Mouse (Mus musculus): Measurements from ENCODE around the gene Hrg. TPM values are rescaled to one million over a fixed set of nuclear protein-coding genes. Genes with fewer than 3 reads are reported as not detected.
"Not testable (repeated sequence)": the region's sequence is repeated elsewhere in the genome, so short reads cannot be mapped to it uniquely, and the experiment has no call there.

Hrg gene
- polyA plus RNA-seq, 1 experiment from 2014 or later: not detected

- Histone ChIP-seq H3K27ac (no peak overlapping the region), H3K9me3 (no peaks in the 10 kb centered on the region), H3K36me3 (replicated peaks) (no peaks in the 10 kb centered on the region), H3K4me2 (no peak overlapping the region), H3K27me3 (no peaks in the 10 kb centered on the region), H3K9ac (no peak overlapping the region), H3K4me3 (replicated peaks) (no peak overlapping the region), H3K4me1 (no peaks in the 10 kb centered on the region)
- WGBS: 63% methylated on average over 1 of the region's 1 CpGs
- ATAC-seq (ENCODE audit: low FRiP score): no peak
Observed at GRCm38 (mm10) chr16:22967383-22968030, 16.6 kb downstream of the Hrg start.

GRCm38 (mm10) chr16:22996951-22997350 is 46.1 kb downstream of the Hrg start:
- H3K4me3 ChIP-seq (replicated peaks); H3K9ac ChIP-seq; H3K27me3 ChIP-seq; H3K9me3 ChIP-seq; H3K4me1 ChIP-seq; H3K36me3 ChIP-seq (replicated peaks); H3K27ac ChIP-seq; H3K4me2 ChIP-seq; ATAC-seq (ENCODE audit: low FRiP score): not testable (repeated sequence)
- WGBS: 86% methylated on average over 3 of the region's 3 CpGs

Other genes with a start within 250 kb of the Hrg start
- gene Crygs, start 139.5 kb upstream of the Hrg start, polyA plus RNA-seq (2016; fragmentation: Nextera tagmentation; extraction: Ambion mirVana): not detected in 2 replicates
- 30.8 and 36.2 TPM in 2 replicates for gene Tbccd1, start 93.4 kb upstream of the Hrg start, polyA plus RNA-seq (2016; fragmentation: Nextera tagmentation; extraction: Ambion mirVana)
- 87.7 and 87.8 TPM in 2 replicates for gene Dnajb11, start 93.2 kb upstream of the Hrg start, polyA plus RNA-seq (2016; fragmentation: Nextera tagmentation; extraction: Ambion mirVana)
- not detected in 2 replicates for gene Ahsg, start 59.8 kb upstream of the Hrg start, polyA plus RNA-seq (2016; fragmentation: Nextera tagmentation; extraction: Ambion mirVana)
- not detected in 2 replicates for gene Fetub, start 32.7 kb upstream of the Hrg start, polyA plus RNA-seq (2016; fragmentation: Nextera tagmentation; extraction: Ambion mirVana)
- gene Kng2, start 78.4 kb downstream of the Hrg start, polyA plus RNA-seq (2016; fragmentation: Nextera tagmentation; extraction: Ambion mirVana): not detected in 2 replicates
- not detected in 2 replicates for gene Kng1, start 106.8 kb downstream of the Hrg start, polyA plus RNA-seq (2016; fragmentation: Nextera tagmentation; extraction: Ambion mirVana)
- gene Eif4a2, start 156.4 kb downstream of the Hrg start, polyA plus RNA-seq (2016; fragmentation: Nextera tagmentation; extraction: Ambion mirVana): 221 and 223 TPM in 2 replicates
- gene Rfc4, start 176.7 kb downstream of the Hrg start, polyA plus RNA-seq (2016; fragmentation: Nextera tagmentation; extraction: Ambion mirVana): 181 and 190 TPM in 2 replicates
- gene Adipoq, start 195.5 kb downstream of the Hrg start, polyA plus RNA-seq (2016; fragmentation: Nextera tagmentation; extraction: Ambion mirVana): not detected in 2 replicates

All from forebrain, embryonic 12.5 days (tissue).